Mouse (Mus musculus) CH12.LX (cell line): ENCODE data around the gene Camkmt.

Source experiments
- BHLHE40 ChIP-seq: IDR thresholded peaks from 2 replicates; pipeline ENCODE4 v1.6.1; 2011; ENCODE audit warnings: mild to moderate bottlenecking, low read depth, low read length, improper control_type of control experiment
- CTCF ChIP-seq, 2 experiments: IDR thresholded peaks in 1 of 2; conservative IDR thresholded peaks in 1 of 2; 2 replicates each; pipeline ENCODE4 v1.5.1; 2011 to 2012; ENCODE audit warnings: low read depth in 2 of 2, low read length in 2 of 2, improper control_type of control experiment in 1 of 2, inconsistent platforms in 1 of 2, mild to moderate bottlenecking in 1 of 2, moderate library complexity in 1 of 2
- ELF1 ChIP-seq: IDR thresholded peaks from 2 replicates; pipeline ENCODE4 v1.6.1; 2014; ENCODE audit warnings: low read depth, mild to moderate bottlenecking, inconsistent platforms, low read length, improper control_type of control experiment
- ETS1 ChIP-seq: conservative IDR thresholded peaks from 2 replicates; pipeline ENCODE4 v1.6.1; 2012; ENCODE audit warnings: low read depth, mild to moderate bottlenecking, inconsistent platforms, low read length, improper control_type of control experiment, moderate library complexity
- PAX5 ChIP-seq: IDR thresholded peaks from 2 replicates; pipeline ENCODE4 v1.6.1; 2012; ENCODE audit warnings: low read length, inconsistent platforms, mixed read lengths
- POLR2A ChIP-seq: IDR thresholded peaks from 2 replicates; pipeline ENCODE4 v1.6.1; 2011; ENCODE audit warnings: low read depth, mild to moderate bottlenecking, improper control_type of control experiment, low read length
- SIN3A ChIP-seq: IDR thresholded peaks from 2 replicates; pipeline ENCODE4 v1.6.1; 2012; ENCODE audit warnings: low read length, improper control_type of control experiment, inconsistent platforms
- ZNF384 ChIP-seq: IDR thresholded peaks from 2 replicates; pipeline ENCODE4 v1.6.1; 2012; ENCODE audit warnings: low read depth, low read length, improper control_type of control experiment, inconsistent platforms

DNA sequence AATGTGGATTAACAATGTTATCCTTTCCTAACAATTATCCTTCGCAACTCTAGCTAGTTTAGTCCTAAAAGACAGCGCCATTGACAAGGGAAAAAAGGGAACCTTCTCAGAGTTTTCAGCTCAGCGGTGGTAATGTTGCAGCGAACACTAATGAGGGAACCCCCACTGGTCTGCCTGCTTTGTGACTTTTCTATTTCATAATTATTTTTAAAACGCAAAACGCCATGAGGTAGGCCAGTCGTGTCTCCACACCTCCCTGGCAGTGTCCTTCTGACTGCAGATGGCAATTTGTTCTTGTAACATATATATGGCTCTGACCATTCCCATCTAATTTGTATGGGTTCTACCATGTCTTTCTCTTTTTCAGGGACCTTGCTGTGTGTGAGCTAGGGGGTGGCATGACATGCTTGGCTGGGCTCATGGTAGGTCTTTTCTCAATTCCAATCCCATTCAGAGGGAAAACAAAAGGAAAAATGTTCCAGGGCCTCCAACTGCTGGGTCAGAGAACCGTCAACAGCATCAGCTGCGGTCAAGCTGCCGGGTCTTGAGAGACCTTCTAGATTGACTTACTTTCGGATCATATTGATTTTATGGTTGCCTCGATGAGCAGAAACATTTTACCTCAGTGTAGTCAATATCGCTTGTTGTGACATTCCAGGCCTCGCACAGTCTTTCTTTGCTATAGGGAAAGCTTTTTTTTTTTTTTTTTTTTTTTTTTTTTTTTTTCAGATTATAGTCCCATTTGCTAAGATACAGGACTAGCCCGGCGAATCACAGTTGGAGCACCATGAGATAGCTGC lies 302.9 kb downstream of the Camkmt start:
- TF ChIP-seq ELF1 (no peak), CTCF (conservative IDR thresholded peaks at IDR 0.05 in 1 of 2, IDR thresholded peaks at IDR 0.05 in 1 of 2; ENCODE audit: low read depth in 2 of 2, low read length in 2 of 2) (no peak), POLR2A (no peak), ETS1 (no peak), SIN3A (no peak), PAX5 (no peak), BHLHE40 (no peak), ZNF384 (0 out of 2 replicates have a peak, but pooled peaks have one; percentile 26)
